Mouse (Mus musculus) erythroblast, adult 5-6 weeks (primary cell): ENCODE results near the gene Macrod1. TPM values are rescaled to one million over a fixed set of nuclear protein-coding genes. Genes with fewer than 3 reads are reported as not detected.

ENCODE experiments used
- ATAC-seq: replicated peaks from 2 replicates; pipeline ENCODE4 v1.8.0; 2016; ENCODE audit warnings: moderate number of reproducible peaks, mild to moderate bottlenecking, moderate TSS enrichment, inconsistent platforms; ENCODE audit not compliant: poor library complexity, low FRiP score, severe bottlenecking
- total RNA-seq, 2 experiments: library from RNA; stranded (forward) in 1 of 2; stranded (reverse) in 1 of 2; fragments of 150-400 nt in 1 of 2; fragments of 200-764, 138-1000 nt in 1 of 2; gene quantifications; 2 replicates each; pipeline versions ENCODE4 v1.2.3 to v1.2.4; 2015 to 2017; ENCODE audit warnings: low replicate concordance in 2 of 2

Macrod1 gene
- total RNA-seq, 2 experiments from 2014 or later: 0.77 to 0.94 TPM

GRCm38 (mm10) chr19:7077666-7078065 lies 21.1 kb downstream of the Macrod1 start:
- no peak for ATAC-seq

GRCm38 (mm10) chr19:7078271-7078670 lies 21.7 kb downstream of the Macrod1 start:
- no peak for ATAC-seq

GRCm38 (mm10) chr19:7081516-7082266 lies 25.1 kb downstream of the Macrod1 start:
- ATAC-seq: no peak

GRCm38 (mm10) chr19:7083035-7083794 lies 26.6 kb downstream of the Macrod1 start:
- no peak for ATAC-seq

- ATAC-seq: no peak
These were observed 28.1 kb downstream of the Macrod1 start for GRCm38 (mm10) chr19:7084734-7085133.

- ATAC-seq: no peak
These were observed 31.9 kb downstream of the Macrod1 start for GRCm38 (mm10) chr19:7088558-7088957.

GRCm38 (mm10) chr19:7089050-7089449 lies 32.4 kb downstream of the Macrod1 start:
- no peak for ATAC-seq

- no peak for ATAC-seq
These were observed 33.2 kb downstream of the Macrod1 start for GRCm38 (mm10) chr19:7089842-7090251.

GRCm38 (mm10) chr19:7090369-7091064 lies 33.9 kb downstream of the Macrod1 start:
- ATAC-seq: no peak

GRCm38 (mm10) chr19:7091448-7092050 lies 34.9 kb downstream of the Macrod1 start:
- ATAC-seq: no peak

- ATAC-seq: no peak
These were observed 36.1 kb downstream of the Macrod1 start for GRCm38 (mm10) chr19:7092756-7093155.

- no peak for ATAC-seq
These were observed 43.1 kb downstream of the Macrod1 start for GRCm38 (mm10) chr19:7099620-7100155.

GRCm38 (mm10) chr19:7102039-7102438 lies 45.4 kb downstream of the Macrod1 start:
- no peak for ATAC-seq

- no peak for ATAC-seq
These were observed 46.9 kb downstream of the Macrod1 start for GRCm38 (mm10) chr19:7103349-7103992.

- no peak for ATAC-seq
These were observed 47.4 kb downstream of the Macrod1 start for GRCm38 (mm10) chr19:7103993-7104401.

GRCm38 (mm10) chr19:7105544-7105943 lies 48.9 kb downstream of the Macrod1 start, which contains the start of gene Flrt1:
Gene Flrt1, minus strand, starts transcription at chr19:7105729.
- no peak for ATAC-seq

GRCm38 (mm10) chr19:7106566-7106965 lies 50.0 kb downstream of the Macrod1 start:
- no peak for ATAC-seq

GRCm38 (mm10) chr19:7107174-7107573 lies 50.6 kb downstream of the Macrod1 start:
- ATAC-seq: no peak
